Mouse (Mus musculus) ES-Bruce4 (cell line): ENCODE results near the gene Pde11a. TPM values are rescaled to one million over a fixed set of nuclear protein-coding genes. Genes with fewer than 3 reads are reported as not detected.
A peak's percentile ranks its signal among the peaks of the same experiment; 100 is the strongest.
"Not testable (repeated sequence)": the region's sequence is repeated elsewhere in the genome, so short reads cannot be mapped to it uniquely, and the experiment has no call there.

ENCODE experiments used
- H3K27ac ChIP-seq: 2 replicates; pipeline ENCODE4 v1.5.1; 2012; ENCODE audit warnings: low read length, inconsistent platforms; ENCODE audit not compliant: insufficient read depth
- H3K27me3 ChIP-seq: 2 replicates; pipeline ENCODE4 v1.6.1; 2012; ENCODE audit warnings: mild to moderate bottlenecking, low read length, inconsistent platforms; ENCODE audit not compliant: control insufficient read depth, poor library complexity, insufficient read depth, severe bottlenecking
- H3K36me3 ChIP-seq: 2 replicates; pipeline ENCODE4 v1.6.1; 2012; ENCODE audit warnings: inconsistent platforms, mild to moderate bottlenecking, low read length, moderate library complexity; ENCODE audit not compliant: control insufficient read depth, poor library complexity, insufficient read depth, severe bottlenecking
- H3K4me1 ChIP-seq: one replicate; pipeline ENCODE4 v1.8.1; 2011; ENCODE audit warnings: low read length; ENCODE audit not compliant: control insufficient read depth, insufficient read depth
- H3K4me3 ChIP-seq: 2 replicates; pipeline ENCODE4 v1.5.1; 2011; ENCODE audit warnings: low read depth, mild to moderate bottlenecking, low read length
- H3K9ac ChIP-seq: 2 replicates; pipeline ENCODE4 v1.6.1; 2012; ENCODE audit warnings: low read depth, mild to moderate bottlenecking, inconsistent platforms; ENCODE audit not compliant: poor library complexity, severe bottlenecking
- H3K9me3 ChIP-seq: replicated peaks from 2 replicates; pipeline ENCODE4 v1.6.1; 2012; ENCODE audit warnings: mild to moderate bottlenecking, low read length, inconsistent platforms; ENCODE audit not compliant: control insufficient read depth, poor library complexity, insufficient read depth, severe bottlenecking
- CTCF ChIP-seq: IDR thresholded peaks from one replicate; pipeline ENCODE4 v1.8.1; 2011; ENCODE audit warnings: low read depth, low read length
- EP300 ChIP-seq: IDR thresholded peaks from 2 replicates; pipeline ENCODE4 v1.6.1; 2011; ENCODE audit warnings: low read depth, low read length; ENCODE audit not compliant: insufficient read depth
- POLR2A ChIP-seq: IDR thresholded peaks from one replicate; pipeline ENCODE4 v1.8.1; 2011; ENCODE audit warnings: low read length; ENCODE audit not compliant: insufficient read depth
- polyA plus RNA-seq: library from polyadenylated mRNA; stranded (reverse); fragments of >200 nt; gene quantifications from 2 replicates; pipeline ENCODE4 v1.2.4, GENCODE M21; 2011; ENCODE audit warnings: low read depth; ENCODE audit not compliant: missing spikeins, insufficient read depth, insufficient read length

The Pde11a gene
- polyA plus RNA-seq, 1 experiment: 0.76 TPM

DNA sequence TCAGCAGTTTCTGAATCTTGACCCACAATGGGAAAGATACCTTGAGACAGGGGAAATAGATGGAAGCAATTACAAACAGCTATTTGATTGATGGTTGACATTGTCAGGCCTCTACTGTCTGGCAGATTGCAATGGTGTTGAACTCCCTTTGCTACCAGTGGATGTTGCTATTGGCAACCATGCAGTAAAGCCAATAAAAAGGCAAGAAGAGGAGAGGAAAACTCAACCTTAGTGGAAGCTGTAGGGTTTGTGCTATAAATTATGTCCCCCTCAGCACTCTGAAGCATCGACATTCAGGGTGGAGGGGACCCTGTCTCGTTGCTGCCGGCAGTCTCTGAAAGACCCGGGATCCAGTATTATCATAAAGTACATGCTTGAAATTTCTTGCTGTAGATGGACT is 350.2 kb downstream of the Pde11a start:
- H3K9ac ChIP-seq: no peak overlapping the region
- no peak overlapping the region for H3K4me3 ChIP-seq
- no peaks in the 10 kb centered on the region for H3K36me3 ChIP-seq
- H3K9me3 ChIP-seq: no peaks in the 10 kb centered on the region
- H3K27ac ChIP-seq: no peak overlapping the region
- TF ChIP-seq POLR2A (no peak), CTCF (no peak), EP300 (no peak)
- no peaks in the 10 kb centered on the region; the same call in 1 of the 2 replicates for H3K27me3 ChIP-seq
- peaks cover 2% of the 10 kb centered on the region for H3K4me1 ChIP-seq

DNA sequence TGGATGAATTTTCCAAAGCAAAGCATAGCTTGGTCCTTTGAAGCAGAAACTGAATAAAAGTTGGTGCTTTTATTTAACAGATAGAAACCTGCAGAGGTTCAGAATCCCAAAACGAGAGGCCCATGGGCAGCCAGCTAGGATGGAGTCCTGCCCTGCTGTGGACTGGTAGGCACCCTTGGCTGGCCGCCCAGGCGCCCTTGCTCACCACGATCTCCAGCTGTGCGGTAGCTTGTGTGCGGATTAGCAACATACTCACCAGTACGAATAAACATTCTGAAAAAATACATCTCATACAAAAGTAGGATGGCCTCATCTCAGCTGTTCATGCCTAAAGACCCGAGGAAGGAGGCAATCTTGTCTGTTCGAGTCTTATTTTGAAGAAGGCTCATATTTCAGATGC is 350.8 kb downstream of the Pde11a start:
- Histone ChIP-seq H3K27ac (no peak overlapping the region), H3K36me3 (no peaks in the 10 kb centered on the region), H3K4me1 (peaks cover 2% of the 10 kb centered on the region), H3K9ac (no peak overlapping the region), H3K9me3 (no peaks in the 10 kb centered on the region), H3K27me3 (no peaks in the 10 kb centered on the region; the same call in 1 of the 2 replicates), H3K4me3 (no peak overlapping the region)
- no peak for TF ChIP-seq EP300
- no peak for TF ChIP-seq POLR2A
- TF ChIP-seq CTCF: no peak

DNA sequence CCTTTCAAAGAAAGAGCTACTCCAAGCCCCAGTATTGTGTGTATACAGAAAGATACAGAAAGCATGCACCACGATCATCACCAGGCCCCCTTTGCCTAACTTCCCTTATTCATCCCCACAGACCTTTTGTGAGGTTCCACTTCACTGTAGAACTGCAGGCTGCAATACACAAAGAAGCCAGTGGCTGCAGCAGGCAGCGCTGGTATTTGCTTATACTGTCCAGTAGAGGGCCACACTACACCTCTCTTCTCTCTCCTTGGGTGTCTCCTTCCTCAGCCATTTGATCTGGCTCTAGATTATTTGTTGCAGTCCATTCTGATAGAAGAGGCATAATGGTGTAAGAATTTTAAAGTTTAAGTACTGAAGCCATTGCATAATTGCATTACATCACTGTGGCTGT is 353.4 kb downstream of the Pde11a start:
- H3K27ac ChIP-seq: no peak overlapping the region
- peaks cover 2% of the 10 kb centered on the region for H3K4me1 ChIP-seq
- H3K9me3 ChIP-seq: no peaks in the 10 kb centered on the region
- H3K36me3 ChIP-seq: no peaks in the 10 kb centered on the region
- H3K27me3 ChIP-seq: no peaks in the 10 kb centered on the region; the same call in 1 of the 2 replicates
- no peak overlapping the region for H3K4me3 ChIP-seq
- no peak overlapping the region for H3K9ac ChIP-seq
- peak; percentile 88 for TF ChIP-seq CTCF
- no peak for TF ChIP-seq EP300
- no peak for TF ChIP-seq POLR2A

DNA sequence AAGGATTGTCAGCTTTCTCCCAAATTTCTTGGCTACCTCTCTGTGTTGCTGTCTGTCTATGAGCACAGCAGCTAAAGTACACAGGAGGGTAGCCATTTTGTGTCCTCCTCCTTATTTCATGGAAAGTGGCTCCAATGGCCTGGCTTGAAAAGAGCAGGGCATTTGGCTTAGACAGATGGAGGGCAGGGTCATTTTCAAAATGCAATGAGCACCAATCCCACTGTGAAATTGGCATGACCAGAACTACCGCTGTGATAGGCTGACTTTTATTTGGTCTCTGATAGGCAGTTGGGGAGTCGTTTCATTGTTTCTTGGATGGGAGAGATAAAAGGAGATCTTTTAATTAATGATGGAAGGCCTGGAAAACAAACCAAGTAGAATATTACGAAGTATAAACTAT is 354.7 kb downstream of the Pde11a start:
- H3K9ac ChIP-seq: no peak overlapping the region
- peaks cover 2% of the 10 kb centered on the region for H3K4me1 ChIP-seq
- TF ChIP-seq EP300: no peak
- TF ChIP-seq POLR2A: no peak
- no peak for TF ChIP-seq CTCF
- H3K27me3 ChIP-seq: no peaks in the 10 kb centered on the region; the same call in 1 of the 2 replicates
- H3K27ac ChIP-seq: no peak overlapping the region
- no peaks in the 10 kb centered on the region for H3K36me3 ChIP-seq
- H3K4me3 ChIP-seq: no peak overlapping the region
- H3K9me3 ChIP-seq: no peaks in the 10 kb centered on the region

DNA sequence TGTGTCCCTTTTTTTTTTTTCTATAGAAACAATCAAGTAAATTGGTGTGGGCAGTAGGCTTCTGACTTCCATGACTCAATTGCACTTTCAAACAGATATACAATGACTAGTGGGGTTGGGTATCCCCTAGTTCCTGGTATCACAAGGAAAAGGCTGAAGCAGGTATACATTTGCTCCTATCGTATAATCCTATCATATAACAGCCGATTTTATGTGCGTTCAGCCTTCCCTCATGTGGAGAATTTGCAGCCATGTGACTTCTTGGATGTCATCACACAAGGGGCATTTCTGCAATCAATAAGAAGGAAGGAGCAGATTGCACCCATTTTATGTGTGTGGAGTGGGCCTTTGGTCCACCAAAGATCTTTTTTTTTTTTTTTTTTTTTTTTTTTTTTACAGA is 355.5 kb downstream of the Pde11a start:
- TF ChIP-seq EP300 (no peak), POLR2A (no peak), CTCF (no peak)
- H3K4me3 ChIP-seq: no peak overlapping the region
- H3K36me3 ChIP-seq: no peaks in the 10 kb centered on the region
- no peak overlapping the region for H3K9ac ChIP-seq
- no peaks in the 10 kb centered on the region for H3K9me3 ChIP-seq
- H3K27ac ChIP-seq: no peak overlapping the region
- H3K4me1 ChIP-seq: no peaks in the 10 kb centered on the region
- H3K27me3 ChIP-seq: no peaks in the 10 kb centered on the region

DNA sequence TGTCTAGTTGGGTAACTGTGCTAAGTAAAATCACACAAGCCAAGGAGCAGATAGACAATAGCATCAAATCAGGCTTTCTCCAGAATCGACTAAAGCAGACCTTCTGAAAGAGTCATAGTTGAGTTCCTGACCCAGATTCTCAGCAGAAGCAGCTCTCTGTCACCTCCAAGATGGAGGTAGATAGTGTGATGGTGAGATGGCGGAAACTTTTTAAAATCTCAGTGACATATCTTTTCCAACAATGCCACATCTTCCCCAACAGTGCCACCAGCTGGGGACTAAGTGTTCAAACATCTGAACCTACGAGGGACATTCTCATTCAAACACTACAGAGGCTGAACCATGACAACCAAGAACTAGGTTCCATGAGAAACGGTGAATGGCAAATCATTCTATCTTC is 355.9 kb downstream of the Pde11a start:
- Histone ChIP-seq H3K27ac (no peak overlapping the region), H3K9me3 (no peaks in the 10 kb centered on the region), H3K27me3 (no peaks in the 10 kb centered on the region), H3K36me3 (no peaks in the 10 kb centered on the region), H3K9ac (no peak overlapping the region), H3K4me1 (no peaks in the 10 kb centered on the region), H3K4me3 (no peak overlapping the region)
- TF ChIP-seq EP300: no peak
- no peak for TF ChIP-seq POLR2A
- no peak for TF ChIP-seq CTCF

DNA sequence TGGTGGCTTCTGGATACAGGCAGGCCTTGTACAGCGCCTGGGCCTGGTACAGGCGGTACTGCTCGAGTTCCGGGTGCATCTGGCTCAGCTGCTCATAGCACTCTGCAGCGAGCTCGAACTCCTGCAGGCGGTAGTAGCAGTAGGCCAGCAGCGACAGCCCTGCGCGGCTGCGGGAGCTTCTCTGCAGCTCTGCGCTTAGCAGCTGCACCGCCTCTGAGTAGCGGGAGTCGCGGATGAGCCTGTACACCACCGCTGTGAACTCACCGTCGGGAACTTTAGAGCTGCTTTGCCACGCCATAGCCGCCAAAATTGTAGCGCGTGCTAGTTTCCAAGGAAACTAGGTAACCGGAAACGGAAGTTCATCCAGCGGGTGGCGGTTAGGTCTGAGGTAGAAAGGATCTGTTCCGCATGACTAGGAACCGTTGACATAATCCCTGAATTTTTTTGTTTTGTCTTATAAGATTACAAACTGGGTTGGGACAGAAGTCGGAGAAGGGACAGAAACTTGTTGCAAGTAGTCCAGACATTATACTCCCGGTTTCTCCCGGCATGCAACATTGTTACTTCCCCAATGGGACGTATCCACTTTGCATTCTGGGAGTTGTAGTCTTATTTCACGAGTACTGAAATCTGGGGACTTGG is 357.0 kb downstream of the Pde11a start, which contains the start of gene Ttc30a1:
Gene Ttc30a1 (minus strand): TSS at position 528 of the 642 bp plus-strand sequence.
- not testable (repeated sequence) for H3K4me1 ChIP-seq, H3K27ac ChIP-seq, H3K36me3 ChIP-seq, H3K9me3 ChIP-seq, H3K27me3 ChIP-seq
- Histone ChIP-seq H3K4me3 (peak within 1 kb of the TSS; percentile 55), H3K9ac (peak within 1 kb of the TSS; percentile 44; the same call in 1 of the 2 replicates)

DNA sequence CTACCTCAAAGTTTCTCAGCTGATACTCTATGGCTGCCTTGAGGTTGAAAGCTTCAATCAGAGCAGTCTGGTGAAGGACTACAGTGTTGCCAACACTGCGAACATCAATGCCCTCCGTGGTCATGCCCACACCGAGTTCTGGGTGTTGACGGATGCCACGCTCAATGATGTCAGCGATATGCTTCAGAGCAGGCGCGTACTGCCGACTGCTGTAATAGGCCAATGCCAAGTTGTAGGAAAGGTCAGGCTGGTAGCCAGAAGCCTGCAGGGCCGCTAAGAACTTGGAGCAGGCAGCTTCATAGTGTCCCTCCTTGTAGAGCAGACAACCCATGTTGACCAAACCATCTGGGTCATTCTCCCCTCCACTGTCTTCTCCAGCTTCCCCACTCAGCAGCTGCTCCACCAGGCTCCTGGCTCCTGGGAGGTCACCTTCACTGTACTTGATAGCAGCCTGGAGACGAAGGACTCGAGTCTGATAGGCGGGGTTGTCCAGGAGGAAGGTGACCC is 357.6 kb downstream of the Pde11a start:
- not testable (repeated sequence) for H3K27ac ChIP-seq, H3K36me3 ChIP-seq, H3K4me1 ChIP-seq, H3K9me3 ChIP-seq, H3K9ac ChIP-seq, H3K27me3 ChIP-seq
- H3K4me3 ChIP-seq: peak overlapping the region; percentile 55
